Mouse (Mus musculus): ENCODE results near the gene Tmem210.

The Tmem210 gene

DNA sequence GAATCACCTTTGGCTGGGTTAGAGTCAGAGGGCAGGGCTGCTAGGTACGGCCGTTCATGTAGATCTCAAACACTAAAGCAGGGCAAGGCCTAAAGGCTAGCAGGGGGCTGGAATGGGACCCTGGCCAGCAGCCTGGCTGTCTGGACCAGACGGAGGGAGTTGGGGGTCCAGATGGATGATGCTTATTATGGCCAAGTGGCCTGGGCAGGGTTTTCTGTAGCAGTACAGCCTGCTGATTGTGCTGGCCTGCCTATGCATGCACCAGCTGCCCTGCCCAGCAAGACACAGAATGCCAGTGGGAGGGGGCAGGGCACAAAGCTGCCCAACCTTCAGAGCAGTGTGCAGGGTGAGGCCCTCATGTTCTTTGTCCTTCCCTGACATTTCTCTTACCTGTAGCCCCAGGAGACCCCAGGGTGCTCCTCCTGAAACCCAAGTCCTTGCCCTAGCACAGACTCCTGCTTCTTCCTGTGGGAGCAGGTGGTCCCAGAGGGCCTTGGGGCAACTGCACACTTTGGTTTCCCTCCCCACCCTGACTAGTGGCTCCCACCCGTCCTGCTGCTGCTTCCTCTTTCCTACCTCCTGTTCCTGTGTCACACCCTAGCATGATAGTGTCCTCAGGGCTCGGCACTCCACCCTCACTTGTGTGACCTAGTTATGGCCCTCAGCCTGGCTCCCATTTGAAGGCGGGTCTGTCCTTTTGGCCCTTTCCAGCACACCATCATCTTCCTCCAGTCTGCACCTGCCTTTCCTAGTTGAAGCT lies 21.9 kb upstream of the Tmem210 start:
- peak; percentile 56 for DNase-seq

DNA sequence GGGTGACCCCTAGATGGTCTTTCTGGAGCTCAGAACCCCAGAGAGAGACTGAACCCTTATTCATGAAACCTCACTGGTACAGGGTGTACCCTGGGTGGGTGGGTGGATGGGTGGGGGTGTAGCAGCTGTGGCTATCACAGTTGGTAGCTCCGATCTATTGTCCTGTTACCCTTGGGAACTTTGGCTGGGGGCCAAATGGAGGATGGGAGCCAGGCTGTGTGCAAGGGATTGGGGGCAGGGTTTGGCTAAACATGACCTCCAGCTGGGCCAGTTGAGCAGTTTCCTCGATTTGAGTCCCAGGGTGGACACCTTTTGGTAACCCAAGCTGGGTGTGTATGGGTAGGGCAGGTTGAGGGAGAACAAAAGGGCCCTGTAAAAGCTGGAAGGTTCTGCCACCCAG lies 21.2 kb upstream of the Tmem210 start:
- peak; percentile 77 for DNase-seq

DNA sequence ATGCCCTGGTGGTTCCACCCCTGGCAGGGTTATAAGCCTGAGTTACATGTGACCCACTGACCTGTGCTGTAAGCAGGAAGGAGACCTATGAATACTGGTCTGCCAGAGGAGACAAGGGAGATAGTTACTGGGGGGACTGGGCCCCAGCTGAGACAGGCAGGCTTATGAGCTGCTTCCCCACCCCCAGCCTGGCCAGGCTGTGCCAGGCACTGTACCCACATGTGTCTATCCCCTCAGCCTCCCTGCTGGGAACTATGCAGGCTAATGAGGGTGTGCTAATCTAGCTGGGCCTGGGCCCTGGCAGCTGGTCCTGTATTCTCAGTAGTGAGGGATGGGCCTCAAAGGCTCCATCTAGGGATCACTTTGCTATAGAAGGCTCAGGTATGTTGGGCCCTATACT lies 20.7 kb upstream of the Tmem210 start:
- no peak for DNase-seq

DNA sequence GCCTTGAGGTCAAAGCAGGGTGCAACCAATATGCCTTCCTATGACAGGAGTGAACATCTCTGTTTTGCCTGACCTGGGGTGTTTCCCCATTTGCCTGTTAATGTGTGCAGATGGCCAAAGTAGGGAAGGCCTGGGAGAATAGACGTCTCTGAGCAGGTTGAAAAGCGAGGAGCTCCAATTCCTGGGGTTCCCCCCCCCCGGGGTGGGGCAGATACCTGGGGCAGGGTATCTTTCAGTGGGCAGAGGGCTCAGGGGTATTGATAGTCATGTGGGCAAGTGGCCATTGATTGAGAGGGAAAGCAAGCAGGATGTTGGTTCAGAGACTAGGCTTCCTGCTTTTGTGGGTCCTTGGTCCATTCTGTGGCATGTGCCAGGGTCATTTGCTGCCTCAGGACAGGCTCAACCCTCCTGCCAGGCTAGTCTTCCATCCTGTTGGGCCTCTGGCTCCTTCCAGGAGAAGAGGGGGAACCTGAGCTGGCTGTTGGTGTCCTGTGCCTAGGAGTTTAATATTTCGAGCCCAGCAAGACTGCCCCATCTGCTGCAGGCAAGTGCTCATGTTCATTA lies 20.1 kb upstream of the Tmem210 start:
- DNase-seq: no peak

DNA sequence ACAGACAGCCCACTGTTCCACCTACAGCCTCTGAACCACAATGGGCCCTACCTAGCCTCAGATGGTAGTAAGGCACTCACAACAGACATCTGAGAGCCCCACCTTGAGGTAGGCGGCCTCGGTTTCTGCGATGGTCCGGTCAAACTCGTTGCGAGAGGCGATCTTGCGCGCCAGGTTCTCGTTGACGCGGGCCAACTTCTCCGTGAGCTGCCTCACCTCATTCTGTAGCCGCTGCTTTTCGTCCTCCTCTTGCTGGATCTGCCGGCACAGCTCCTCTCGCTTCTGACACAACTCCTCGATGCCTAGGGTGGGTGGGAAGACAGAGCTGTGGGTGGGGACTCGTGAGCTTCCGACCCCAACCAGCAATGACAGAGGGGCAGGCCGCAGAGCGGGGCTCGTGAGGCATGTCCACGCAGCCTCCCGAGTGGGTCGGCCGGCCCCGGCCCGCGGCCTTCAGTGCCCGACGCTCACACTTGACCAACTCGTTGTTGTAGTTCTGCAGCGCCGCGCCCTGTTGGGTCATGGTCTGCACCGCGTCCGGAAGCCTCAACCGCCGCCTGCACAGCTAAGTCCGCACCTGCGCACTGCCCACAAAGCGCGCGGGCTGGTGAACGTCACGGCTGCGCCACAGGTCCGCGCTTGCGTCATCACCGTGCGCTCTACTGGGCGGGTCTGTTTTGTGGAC lies 16.0 kb upstream of the Tmem210 start, which contains the start of the genes Ssna1 and Anapc2:
TSS of gene Ssna1 (minus strand) at position 612 of the 685 bp plus-strand sequence.
TSS of gene Anapc2 (plus strand) at position 652 of the 685 bp plus-strand sequence.
- peak; percentile 99 for DNase-seq

DNA sequence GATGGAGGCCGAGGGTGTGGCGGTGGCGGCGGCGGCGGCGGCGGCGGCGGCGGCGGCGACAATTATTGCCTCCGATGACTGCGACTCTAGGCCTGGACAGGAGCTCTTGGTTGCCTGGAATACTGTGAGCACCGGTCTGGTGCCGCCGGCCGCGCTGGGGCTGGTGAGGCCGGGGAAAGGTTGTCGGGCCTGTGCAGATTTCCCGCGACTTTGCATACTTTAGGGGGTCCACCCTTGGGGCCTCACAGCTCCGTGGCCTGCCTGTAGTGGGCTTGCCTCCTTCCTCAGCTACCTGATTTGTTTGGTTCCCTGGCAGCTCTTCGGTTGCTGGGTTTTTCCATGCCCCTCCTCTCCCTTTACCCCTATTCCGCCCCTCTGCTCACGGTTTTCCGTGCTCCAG lies 15.4 kb upstream of the Tmem210 start:
- DNase-seq: no peak

DNA sequence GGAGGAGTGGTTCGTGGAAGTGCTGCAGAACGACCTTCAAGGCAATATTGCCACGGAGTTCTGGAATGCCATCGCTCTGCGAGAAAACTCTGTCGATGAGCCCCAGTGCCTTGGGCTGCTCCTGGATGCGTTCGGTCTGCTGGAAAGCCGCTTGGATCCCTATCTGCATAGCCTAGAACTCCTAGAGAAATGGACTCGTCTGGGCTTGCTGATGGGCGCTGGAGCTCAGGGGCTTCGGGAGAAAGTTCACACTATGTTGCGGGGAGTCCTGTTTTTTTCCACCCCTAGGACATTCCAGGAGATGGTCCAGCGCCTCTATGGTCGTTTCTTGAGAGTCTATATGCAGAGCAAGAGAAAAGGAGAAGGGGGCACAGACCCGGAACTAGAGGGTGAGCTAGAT lies 14.9 kb upstream of the Tmem210 start:
- no peak for DNase-seq

DNA sequence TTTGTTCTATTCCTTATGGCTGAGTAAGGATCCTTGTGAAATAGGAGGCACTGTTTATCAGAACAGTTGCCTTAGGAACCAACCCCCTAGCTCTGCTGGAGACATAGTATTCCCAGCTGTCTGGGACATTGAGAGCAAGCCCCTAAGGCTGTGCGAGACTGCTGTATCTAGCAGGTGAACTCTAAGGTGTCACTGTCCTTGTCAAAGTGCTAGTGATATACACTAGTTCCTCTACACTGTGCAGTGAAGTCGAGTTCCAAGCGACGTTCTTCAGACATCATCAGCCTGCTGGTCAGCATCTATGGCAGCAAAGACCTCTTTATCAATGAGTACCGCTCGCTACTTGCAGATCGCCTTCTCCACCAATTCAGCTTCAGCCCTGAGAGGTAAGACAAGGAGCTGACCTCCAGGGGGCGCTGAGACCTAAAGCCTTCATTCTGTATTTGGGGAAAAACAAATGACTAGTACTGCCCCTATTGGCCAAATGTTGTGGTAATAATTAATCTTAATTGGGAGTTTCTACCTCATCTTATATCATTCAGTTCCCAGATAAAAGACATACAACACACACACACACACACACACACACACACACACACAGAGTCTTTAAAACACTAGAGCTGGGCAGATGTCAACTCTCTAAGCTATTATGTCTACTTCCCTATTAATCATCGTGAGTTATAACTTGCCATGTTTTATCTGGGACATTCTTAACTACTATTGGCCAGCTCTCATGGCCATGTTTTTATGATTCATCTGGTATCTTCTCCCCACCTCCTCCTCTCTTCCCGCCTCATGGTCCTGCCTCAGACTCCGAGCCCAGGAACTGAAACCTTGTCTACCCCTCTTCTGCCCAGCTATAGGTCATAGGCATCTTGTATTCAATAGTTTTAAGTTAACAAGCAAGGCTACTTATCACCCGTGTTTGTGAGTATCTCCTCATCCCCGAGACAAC lies 8.7 kb upstream of the Tmem210 start:
- peak; percentile 84 for DNase-seq

DNA sequence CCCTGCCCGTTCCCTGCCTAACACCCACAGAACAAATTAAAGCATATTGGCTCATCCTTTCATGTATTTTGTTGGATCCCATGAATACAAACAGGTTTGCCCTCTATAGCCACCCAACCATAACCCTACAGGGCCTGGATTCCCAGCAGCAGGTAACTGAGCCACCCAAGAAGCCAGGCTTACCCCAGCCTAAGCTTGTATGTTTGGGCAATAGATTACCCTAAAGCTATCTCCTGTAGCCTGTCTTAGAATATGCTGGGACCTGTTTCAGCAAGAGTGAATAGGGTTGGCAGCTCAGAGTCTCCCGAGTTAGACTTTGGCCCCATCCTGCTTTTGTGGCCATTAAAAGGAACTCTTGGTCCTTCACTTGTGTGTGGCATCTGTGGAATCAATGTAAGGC lies 2.4 kb upstream of the Tmem210 start:
- no peak for DNase-seq

DNA sequence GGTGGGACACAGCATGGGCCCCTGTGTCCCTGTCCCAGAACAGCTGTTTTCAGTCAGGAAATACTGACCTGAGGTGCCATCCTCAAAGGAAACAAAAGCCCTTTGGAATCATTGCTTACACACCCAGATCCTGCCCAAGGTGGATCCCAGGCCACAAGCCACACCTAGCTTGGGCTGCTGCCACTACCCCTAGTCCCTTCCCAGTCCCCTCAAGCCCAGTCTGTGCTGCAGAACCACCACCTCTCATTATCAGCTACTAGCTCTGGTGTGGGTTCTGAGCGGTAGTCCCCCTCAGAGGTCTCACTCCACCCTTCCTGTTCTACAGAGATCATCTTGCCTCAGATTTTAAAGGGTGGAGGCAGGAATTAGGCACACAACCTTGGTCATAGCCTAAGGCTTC lies 1.6 kb upstream of the Tmem210 start:
- DNase-seq: no peak

DNA sequence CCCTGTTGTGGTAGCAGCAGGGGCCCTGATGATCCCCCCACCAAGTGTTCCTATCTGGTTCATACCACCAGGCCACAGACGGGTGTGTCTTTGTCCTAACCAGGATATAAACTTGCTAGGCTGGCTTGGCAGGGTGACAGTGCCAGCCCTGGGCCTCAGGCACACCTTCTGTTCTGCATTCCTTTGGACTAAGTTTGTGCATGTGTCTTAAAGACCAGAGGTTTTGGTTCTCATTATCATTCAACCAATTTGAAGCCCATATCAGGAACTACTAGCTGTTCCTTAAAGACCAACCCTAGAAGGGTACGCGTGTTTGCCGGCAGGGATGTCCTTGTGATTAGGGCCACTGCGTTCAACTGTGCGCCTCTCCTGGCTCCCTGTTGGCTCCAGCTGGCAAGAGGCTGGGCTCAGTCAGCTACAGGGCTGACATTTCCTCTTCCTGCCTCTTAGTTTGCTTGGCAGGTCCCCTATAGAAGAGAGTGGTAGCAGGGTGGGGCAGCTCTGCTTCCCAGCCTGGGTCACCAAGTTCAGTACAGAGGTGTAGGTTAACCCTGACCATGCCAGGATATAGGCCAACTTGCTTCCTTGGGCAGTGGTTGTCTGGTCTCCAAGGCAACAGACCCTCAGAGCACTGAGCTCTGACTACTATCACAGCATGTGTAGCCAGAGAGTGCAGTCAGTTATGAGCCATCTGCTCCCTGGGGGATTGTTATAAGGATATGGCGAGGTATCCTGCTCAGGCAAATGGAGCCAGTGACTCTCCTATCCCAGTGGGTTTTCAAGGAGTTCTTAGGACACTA lies 908 bp upstream of the Tmem210 start:
- DNase-seq: peak; percentile 51

DNA sequence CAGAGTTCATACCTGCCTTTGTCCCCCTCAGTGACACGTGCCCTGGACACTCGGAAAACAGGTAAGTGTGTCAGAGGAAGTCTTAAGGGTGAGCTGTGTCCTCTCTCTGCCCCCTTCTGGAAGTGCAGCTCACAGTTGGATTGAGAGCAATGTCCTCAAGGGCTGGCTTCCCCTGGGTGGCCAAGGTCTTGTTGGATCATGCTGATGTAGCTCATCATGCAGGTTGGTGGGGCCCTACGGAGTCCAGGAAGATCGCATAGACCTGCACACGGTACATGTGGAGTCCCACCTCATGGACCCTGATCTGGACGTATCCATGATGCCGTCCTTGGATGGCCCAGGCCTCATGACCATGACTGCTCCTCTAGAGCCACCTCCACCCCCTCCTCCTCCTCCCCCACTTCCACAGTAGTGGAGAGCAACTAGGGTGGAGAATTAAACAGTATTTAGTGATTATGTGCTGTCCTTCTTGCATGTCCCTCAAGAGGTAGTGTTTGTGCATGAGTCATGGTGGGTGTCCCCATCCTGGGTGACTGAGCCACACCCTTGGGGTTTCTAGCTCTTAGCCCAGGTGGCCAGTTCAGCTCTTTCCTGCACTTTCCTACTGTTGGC lies 895 bp downstream of the Tmem210 start:
- DNase-seq: no peak

DNA sequence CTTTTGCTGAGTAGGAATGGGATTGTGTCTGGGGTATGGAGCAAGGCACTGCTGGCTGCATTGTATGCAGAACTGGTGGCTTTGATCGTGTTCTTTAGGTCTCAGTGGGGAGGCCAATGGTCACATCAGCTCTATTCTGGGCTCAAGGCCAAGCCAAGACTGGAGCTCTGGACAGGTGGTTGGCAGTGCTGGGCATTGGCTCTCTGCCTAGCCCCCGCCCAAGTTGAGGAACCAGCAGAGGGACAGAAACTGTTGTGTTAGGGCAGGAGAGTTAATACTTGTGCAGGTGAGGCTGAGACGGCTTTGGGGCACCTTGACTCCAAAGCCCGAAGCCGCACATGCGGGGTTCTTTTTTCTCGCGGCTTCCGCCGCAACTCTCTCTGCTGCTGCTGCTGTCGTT lies 1.7 kb downstream of the Tmem210 start, which contains the start of gene Lrrc26:
TSS of gene Lrrc26 (plus strand) at position 265 of the 400 bp plus-strand sequence.
- DNase-seq: peak; percentile 88

DNA sequence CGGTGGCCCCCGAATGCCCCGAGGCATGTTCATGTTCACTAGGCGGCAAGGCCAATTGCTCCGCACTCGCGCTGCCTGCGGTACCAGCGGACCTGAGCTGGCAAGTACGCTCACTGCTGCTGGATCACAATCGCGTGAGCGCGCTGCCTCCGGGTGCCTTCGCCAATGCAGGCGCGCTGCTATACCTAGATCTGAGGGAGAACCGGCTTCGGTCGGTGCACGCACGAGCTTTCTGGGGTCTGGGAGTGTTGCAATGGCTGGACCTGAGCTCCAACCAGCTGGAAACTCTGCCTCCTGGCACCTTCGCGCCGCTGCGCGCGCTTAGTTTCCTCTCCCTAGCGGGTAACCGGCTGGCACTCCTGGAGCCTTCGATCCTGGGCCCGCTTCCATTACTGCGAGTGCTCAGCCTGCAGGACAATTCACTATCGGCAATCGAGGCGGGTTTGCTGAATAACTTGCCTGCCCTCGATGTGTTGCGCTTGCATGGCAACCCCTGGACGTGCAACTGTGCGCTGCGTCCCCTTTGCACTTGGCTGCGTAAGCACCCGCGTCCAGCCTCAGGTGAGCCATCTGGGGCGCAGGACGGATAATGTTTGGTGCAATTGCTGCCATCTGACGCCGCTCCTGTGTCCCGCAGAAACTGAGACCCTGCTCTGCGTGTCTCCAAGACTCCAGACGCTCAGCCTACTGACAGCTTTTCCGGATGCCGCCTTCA lies 2.3 kb downstream of the Tmem210 start:
- DNase-seq: peak; percentile 53

DNA sequence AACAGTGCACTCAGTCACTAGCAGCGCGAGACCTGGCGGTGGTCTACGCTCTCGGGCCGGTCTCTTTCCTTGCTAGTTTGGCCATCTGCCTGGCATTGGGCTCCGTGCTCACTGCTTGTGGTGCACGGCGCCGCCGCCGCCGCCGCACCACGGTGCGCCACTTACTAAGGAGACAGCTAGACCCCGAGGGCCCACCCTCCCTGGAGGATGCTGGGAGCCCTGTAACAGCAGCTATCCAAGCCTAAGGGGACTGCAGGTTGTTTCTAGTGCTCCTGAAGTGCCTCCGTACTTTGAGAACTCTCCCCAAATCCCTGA lies 2.8 kb downstream of the Tmem210 start:
- peak; percentile 29 for DNase-seq

DNA sequence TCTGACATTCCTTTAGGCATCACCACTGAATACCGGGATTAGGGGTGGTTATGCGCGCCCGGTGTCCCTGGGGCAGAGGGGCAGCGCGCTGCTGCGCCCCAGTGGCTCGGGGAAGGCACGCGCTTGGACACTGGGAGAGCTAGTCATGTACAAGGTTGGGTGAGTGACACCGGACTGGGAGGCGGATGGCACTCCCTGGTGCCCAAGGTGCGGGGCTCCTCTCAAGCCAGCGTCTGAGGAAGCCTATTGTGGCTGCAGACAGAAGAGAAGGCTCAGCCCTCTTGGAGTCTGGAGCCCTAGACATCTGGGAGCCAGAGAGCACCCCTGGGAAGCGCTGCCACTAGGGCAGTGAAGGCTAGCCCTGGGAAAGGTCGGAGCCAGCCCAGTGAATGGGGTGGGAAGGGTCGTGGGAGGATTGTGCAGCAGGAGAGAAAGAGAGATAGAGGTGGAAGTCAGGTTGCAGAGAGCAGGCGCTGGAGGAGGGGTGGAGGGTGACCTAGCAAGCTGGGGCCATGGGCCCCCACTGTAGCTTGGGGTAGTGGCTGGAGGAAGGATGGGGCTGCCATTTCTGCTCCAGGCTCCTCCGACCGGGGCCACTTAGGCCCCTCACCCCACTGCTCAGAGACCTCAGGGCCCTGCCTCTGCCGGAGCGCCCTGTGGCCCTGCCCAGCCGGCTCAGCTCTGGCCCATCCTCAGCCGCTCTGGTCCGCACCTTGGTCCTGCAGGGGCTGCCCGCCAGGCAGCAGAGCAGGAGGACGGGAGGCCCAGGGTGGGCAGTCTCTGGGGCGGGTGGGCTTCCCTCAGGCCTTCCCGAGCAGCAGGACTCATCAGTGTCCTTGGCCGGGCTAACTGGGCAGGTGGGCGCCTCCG lies 3.5 kb downstream of the Tmem210 start:
- DNase-seq: no peak

DNA sequence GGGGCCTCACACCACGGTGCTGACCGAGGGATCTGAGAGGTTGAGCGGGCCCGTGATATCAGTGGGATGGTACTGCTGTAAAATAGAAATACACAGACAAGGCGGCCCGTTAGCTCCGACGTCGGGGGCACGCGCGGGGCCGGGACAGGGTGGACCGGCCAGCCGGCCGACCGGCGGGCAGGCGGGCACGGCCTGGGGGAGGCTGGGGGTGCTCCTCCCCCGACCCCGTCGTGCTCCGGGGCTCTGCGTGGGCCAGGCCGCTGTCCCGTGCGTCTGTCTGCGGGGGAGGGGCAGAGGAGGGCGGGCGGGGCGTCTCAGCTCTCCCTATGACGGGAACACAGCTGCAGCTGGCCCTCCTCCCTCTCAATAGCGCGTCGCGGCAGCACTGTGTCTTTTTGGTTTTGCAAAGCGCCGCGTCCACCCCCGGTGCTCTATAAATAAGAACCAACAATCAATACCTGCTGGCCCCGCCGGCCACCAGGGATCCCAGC lies 4.2 kb downstream of the Tmem210 start:
- peak; percentile 26 for DNase-seq

DNA sequence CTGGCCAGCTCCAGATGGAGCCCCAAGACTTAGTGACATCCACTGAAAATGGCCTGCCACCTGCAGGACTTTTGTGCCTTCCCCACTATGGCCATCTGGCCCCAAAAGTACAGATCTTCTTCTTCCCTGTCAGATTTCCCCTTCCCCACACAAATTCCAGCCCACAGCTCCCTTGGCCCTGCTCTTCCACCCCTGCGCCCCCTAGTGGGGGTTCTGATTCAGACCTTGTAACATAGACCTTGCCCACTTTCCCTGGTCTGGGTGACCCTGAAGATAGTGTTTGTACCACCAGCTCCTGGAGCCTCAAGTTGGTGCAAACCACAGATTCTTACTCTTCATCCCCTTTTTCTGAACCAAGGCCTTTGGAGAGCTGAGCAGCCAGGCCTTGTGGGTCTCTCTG lies 4.9 kb downstream of the Tmem210 start:
- DNase-seq: peak; percentile 78

DNA sequence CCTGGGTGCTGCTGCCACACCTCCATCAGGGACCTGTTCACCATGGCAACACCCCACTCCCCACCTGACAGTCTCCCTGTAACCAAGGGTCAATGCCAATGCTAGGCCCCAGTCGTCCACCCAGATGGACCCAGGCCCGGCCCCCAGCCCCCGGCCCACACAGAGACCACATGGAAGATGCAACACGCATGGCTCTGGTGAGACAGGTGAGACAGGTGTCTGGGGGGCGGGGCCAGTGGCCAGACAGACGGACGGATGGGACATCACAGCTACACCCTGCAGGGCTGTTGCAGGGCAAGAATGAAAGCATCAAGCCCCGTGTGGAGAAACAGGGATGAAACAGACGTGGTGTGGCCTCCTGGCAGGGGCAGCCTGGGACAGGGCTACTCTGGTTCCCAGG lies 5.8 kb downstream of the Tmem210 start:
- no peak for DNase-seq

DNA sequence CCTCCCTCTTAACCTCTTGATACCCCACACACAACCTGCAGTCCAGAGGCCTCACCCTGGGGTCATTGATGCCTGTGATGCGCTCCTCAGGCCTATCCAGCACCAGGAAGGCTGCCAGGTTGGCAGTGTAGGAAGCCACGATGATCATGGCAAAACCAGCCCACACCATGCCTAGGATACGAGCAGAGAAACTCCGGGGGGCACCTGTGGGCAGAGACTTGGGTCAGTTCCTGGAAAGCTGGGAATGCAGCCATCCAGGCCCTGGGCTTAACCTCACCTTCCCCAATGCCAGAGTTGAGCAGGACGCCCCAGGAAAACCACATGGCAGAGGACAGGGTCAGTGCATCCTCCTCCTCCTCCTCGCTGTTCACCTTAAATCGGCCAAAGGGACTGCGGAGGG lies 9.1 kb downstream of the Tmem210 start:
- DNase-seq: no peak

Measured in kidney, postnatal 14 days (tissue).